ENCODE assay signal across 11 mouse cellular contexts in the genomic region with DNA sequence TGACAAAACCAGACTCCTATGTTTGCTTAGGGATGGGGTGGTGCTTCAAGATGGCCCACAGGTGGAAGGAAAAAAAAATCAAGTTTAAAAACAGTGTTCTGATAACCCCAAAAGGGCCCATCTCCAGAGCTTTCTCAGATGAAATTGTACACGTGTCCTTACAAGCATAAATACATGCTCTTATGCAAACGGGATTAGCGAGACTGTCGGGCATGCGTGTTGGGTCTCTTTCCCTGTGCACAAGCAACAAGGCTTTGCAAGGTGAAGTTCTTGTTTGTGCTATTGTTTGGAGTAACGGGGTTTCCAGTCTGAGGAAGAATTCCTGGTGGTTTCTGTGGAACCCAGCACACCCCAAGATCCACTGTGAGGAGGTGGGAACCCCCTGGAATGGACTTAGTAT. TPM values are rescaled to one million over a fixed set of nuclear protein-coding genes. Genes with fewer than 3 reads are reported as not detected.
DNase-seq lines count a peak whose midpoint lies in the region; ATAC-seq lines count a peak whose summit lies in the region.
"Had no signal": no experiment of that assay in that cellular context is flagged by ENCODE, and none has a peak within 500 bp of the region (broad histone marks: within the 10 kb centered on the region; RNA-seq: fewer than 3 reads in every experiment).

No protein-coding gene starts in this region.

- peaks cover 36% of the 10 kb centered on the region for H3K4me1 ChIP-seq in heart, embryonic 15.5 days (replicated peaks)
- peaks cover 23% of the 10 kb centered on the region for H3K4me1 ChIP-seq in limb, embryonic 13.5 days
- H3K4me1 ChIP-seq in limb, embryonic 10.5 days: peaks cover 26% of the 10 kb centered on the region
- peaks cover 8% of the 10 kb centered on the region for H3K4me1 ChIP-seq in embryonic facial prominence, embryonic 14.5 days (ENCODE audit: control insufficient read depth, insufficient read depth, low read length)
- peaks cover 33% of the 10 kb centered on the region for H3K4me1 ChIP-seq in neural tube, embryonic 15.5 days
- peaks cover 38% of the 10 kb centered on the region for H3K4me1 ChIP-seq in liver, embryonic 12.5 days

- 66% methylated on average over 6 of the region's 6 CpGs for WGBS in heart, embryonic 15.5 days
- WGBS in limb, embryonic 13.5 days: 88% methylated on average over 6 of the region's 6 CpGs
- WGBS in limb, embryonic 10.5 days: 89% methylated on average over 6 of the region's 6 CpGs
- 74% methylated on average over 6 of the region's 6 CpGs for WGBS in embryonic facial prominence, embryonic 14.5 days
- 88% methylated on average over 6 of the region's 6 CpGs for WGBS in neural tube, embryonic 15.5 days
- WGBS in liver, embryonic 12.5 days (ENCODE audit: insufficient replicate concordance): 74% methylated on average over 6 of the region's 6 CpGs

- peak overlapping the region; percentile 70 for H3K4me2 ChIP-seq in heart, embryonic 15.5 days
- 0 out of 2 replicates have a peak overlapping the region, but pooled peaks have one; percentile 3 for H3K4me2 ChIP-seq in limb, embryonic 13.5 days (replicated peaks)
- peak overlapping the region; percentile 73 for H3K4me2 ChIP-seq in embryonic facial prominence, embryonic 14.5 days (ENCODE audit: low read depth, low read length)
- H3K4me2 ChIP-seq in neural tube, embryonic 15.5 days: peak overlapping the region; percentile 96
- H3K4me2 ChIP-seq in liver, embryonic 12.5 days: no peak overlapping the region

- H3K27me3 ChIP-seq in heart, embryonic 15.5 days: no peaks in the 10 kb centered on the region
- no peaks in the 10 kb centered on the region for H3K27me3 ChIP-seq in limb, embryonic 13.5 days
- no peaks in the 10 kb centered on the region for H3K27me3 ChIP-seq in limb, embryonic 10.5 days (ENCODE audit: low read depth, poor library complexity, severe bottlenecking)
- no peaks in the 10 kb centered on the region for H3K27me3 ChIP-seq in embryonic facial prominence, embryonic 14.5 days (replicated peaks; ENCODE audit: control insufficient read depth, insufficient read depth, low read length)
- H3K27me3 ChIP-seq in neural tube, embryonic 15.5 days (replicated peaks): no peaks in the 10 kb centered on the region
- no peaks in the 10 kb centered on the region; the same call in 1 of the 2 replicates for H3K27me3 ChIP-seq in liver, embryonic 12.5 days (replicated peaks)

- peak overlapping the region; percentile 10; the same call in 1 of the 2 replicates for H3K9ac ChIP-seq in heart, embryonic 15.5 days
- no peak overlapping the region for H3K9ac ChIP-seq in limb, embryonic 13.5 days
- no peak overlapping the region for H3K9ac ChIP-seq in embryonic facial prominence, embryonic 14.5 days (ENCODE audit: low read depth, low read length)
- no peak overlapping the region for H3K9ac ChIP-seq in neural tube, embryonic 15.5 days (replicated peaks)
- no peak overlapping the region for H3K9ac ChIP-seq in liver, embryonic 12.5 days

- peak overlapping the region; percentile 62 for H3K4me3 ChIP-seq in heart, embryonic 15.5 days
- no peak overlapping the region for H3K4me3 ChIP-seq in limb, embryonic 13.5 days
- H3K4me3 ChIP-seq in limb, embryonic 10.5 days: no peak overlapping the region
- H3K4me3 ChIP-seq in embryonic facial prominence, embryonic 14.5 days (ENCODE audit: low read depth, low read length): no peak overlapping the region
- no peak overlapping the region for H3K4me3 ChIP-seq in neural tube, embryonic 15.5 days (replicated peaks)
- no peak overlapping the region for H3K4me3 ChIP-seq in liver, embryonic 12.5 days

- no peak for ATAC-seq in heart, embryonic 15.5 days (replicated peaks; ENCODE audit: insufficient number of reproducible peaks, insufficient read depth, low FRiP score, low read depth)
- no peak for ATAC-seq in limb, embryonic 13.5 days (ENCODE audit: low FRiP score, low read depth)
- ATAC-seq in embryonic facial prominence, embryonic 14.5 days (ENCODE audit: low read depth): no peak
- no peak for ATAC-seq in neural tube, embryonic 15.5 days (ENCODE audit: low FRiP score)
- ATAC-seq in liver, embryonic 12.5 days: no peak

- 0 out of 2 replicates have a peak overlapping the region, but pooled peaks have one; percentile 16 for H3K27ac ChIP-seq in heart, embryonic 15.5 days
- H3K27ac ChIP-seq in limb, embryonic 13.5 days: no peak overlapping the region
- H3K27ac ChIP-seq in limb, embryonic 10.5 days: no peak overlapping the region
- H3K27ac ChIP-seq in embryonic facial prominence, embryonic 14.5 days (replicated peaks; ENCODE audit: low read depth, low read length): no peak overlapping the region
- H3K27ac ChIP-seq in neural tube, embryonic 15.5 days (replicated peaks): no peak overlapping the region
- H3K27ac ChIP-seq in liver, embryonic 12.5 days: no peak overlapping the region

- DNase-seq in heart, adult 8-10 months (ENCODE audit: low spot score): no peak
- no peak for DNase-seq in limb, embryonic 10.5 days (ENCODE audit: low spot score)
- DNase-seq in embryonic facial prominence, embryonic 14.5 days (ENCODE audit: low spot score): peak; percentile 44
- DNase-seq: adrenal gland, postnatal 25 days; cerebellum, adult 8-10 months; lung, adult 18-20 months had no signal

- peaks cover 9% of the 10 kb centered on the region for H3K36me3 ChIP-seq in heart, embryonic 15.5 days
- peaks cover 10% of the 10 kb centered on the region for H3K36me3 ChIP-seq in limb, embryonic 13.5 days
- H3K36me3 ChIP-seq in limb, embryonic 10.5 days: peaks cover 14% of the 10 kb centered on the region
- H3K36me3 ChIP-seq in embryonic facial prominence, embryonic 14.5 days (ENCODE audit: control insufficient read depth, insufficient read depth, low read length): peaks cover 13% of the 10 kb centered on the region
- peaks cover 3% of the 10 kb centered on the region; the same call in 1 of the 2 replicates for H3K36me3 ChIP-seq in neural tube, embryonic 15.5 days
- H3K36me3 ChIP-seq in liver, embryonic 12.5 days: peaks cover 12% of the 10 kb centered on the region

- no peaks in the 10 kb centered on the region for H3K9me3 ChIP-seq in heart, embryonic 15.5 days (replicated peaks)
- H3K9me3 ChIP-seq in limb, embryonic 13.5 days: no peaks in the 10 kb centered on the region
- no peaks in the 10 kb centered on the region for H3K9me3 ChIP-seq in limb, embryonic 10.5 days (replicated peaks)
- no peaks in the 10 kb centered on the region for H3K9me3 ChIP-seq in embryonic facial prominence, embryonic 14.5 days (ENCODE audit: control insufficient read depth, low read length)
- H3K9me3 ChIP-seq in neural tube, embryonic 15.5 days (replicated peaks): no peaks in the 10 kb centered on the region
- no peaks in the 10 kb centered on the region for H3K9me3 ChIP-seq in liver, embryonic 12.5 days (replicated peaks)

RNA-seq across cellular contexts. Expression of gene Tmem38a, which starts 1.6 kb away (rescaled TPM):
- polyA plus RNA-seq in heart, embryonic 15.5 days (2015; fragmentation: Nextera tagmentation; extraction: Ambion mirVana): 87.4 and 91.5 TPM in 2 replicates
- 100 to 1,000 TPM; 501 to 520 (median 513) TPM for total RNA-seq in heart, adult 8-10 months (2022)
- polyA plus RNA-seq in limb, embryonic 13.5 days (2015; fragmentation: Nextera tagmentation; extraction: Ambion mirVana): 26.7 and 27.6 TPM in 2 replicates
- 7.3 and 9.6 TPM in 2 replicates for polyA plus RNA-seq in limb, embryonic 10.5 days (2016; fragmentation: Nextera tagmentation; extraction: Ambion mirVana)
- polyA plus RNA-seq in embryonic facial prominence, embryonic 14.5 days (2014; fragmentation: Nextera tagmentation; extraction: Ambion mirVana): 60.1 and 70.6 TPM in 2 replicates
- 36.2 and 38.1 TPM in 2 replicates for polyA plus RNA-seq in neural tube, embryonic 15.5 days (2015; fragmentation: Nextera tagmentation; extraction: Ambion mirVana)
- 2.5 TPM in 2 replicates for polyA plus RNA-seq in liver, embryonic 12.5 days (2016; fragmentation: Nextera tagmentation; extraction: Ambion mirVana)
- total RNA-seq: megakaryocyte-erythroid progenitor cell, adult 5-6 weeks had no signal

RNA-seq across cellular contexts. Expression of gene Smim7, which starts 2.6 kb away (rescaled TPM):
- polyA plus RNA-seq in heart, embryonic 15.5 days (2015; fragmentation: Nextera tagmentation; extraction: Ambion mirVana): 94.2 and 102 TPM in 2 replicates
- total RNA-seq in heart, adult 8-10 months (2022): 100 to 1,000 TPM; 117 to 141 (median 135) TPM
- polyA plus RNA-seq in limb, embryonic 13.5 days (2015; fragmentation: Nextera tagmentation; extraction: Ambion mirVana): 129 and 130 TPM in 2 replicates
- 92.4 and 97.4 TPM in 2 replicates for polyA plus RNA-seq in limb, embryonic 10.5 days (2016; fragmentation: Nextera tagmentation; extraction: Ambion mirVana)
- polyA plus RNA-seq in embryonic facial prominence, embryonic 14.5 days (2014; fragmentation: Nextera tagmentation; extraction: Ambion mirVana): 100 and 113 TPM in 2 replicates
- 121 and 124 TPM in 2 replicates for polyA plus RNA-seq in neural tube, embryonic 15.5 days (2015; fragmentation: Nextera tagmentation; extraction: Ambion mirVana)
- 55.1 and 57.8 TPM in 2 replicates for polyA plus RNA-seq in liver, embryonic 12.5 days (2016; fragmentation: Nextera tagmentation; extraction: Ambion mirVana)

RNA-seq across cellular contexts. Expression of gene Med26, which starts 25.4 kb away (rescaled TPM):
- 8.8 and 11.5 TPM in 2 replicates for polyA plus RNA-seq in heart, embryonic 15.5 days (2015; fragmentation: Nextera tagmentation; extraction: Ambion mirVana)
- total RNA-seq in heart, adult 8-10 months (2022): 1 to 10 TPM; 6.3 to 8.5 (median 7.6) TPM
- polyA plus RNA-seq in limb, embryonic 13.5 days (2015; fragmentation: Nextera tagmentation; extraction: Ambion mirVana): 19.4 and 19.9 TPM in 2 replicates
- 21.5 and 22.5 TPM in 2 replicates for polyA plus RNA-seq in limb, embryonic 10.5 days (2016; fragmentation: Nextera tagmentation; extraction: Ambion mirVana)
- polyA plus RNA-seq in embryonic facial prominence, embryonic 14.5 days (2014; fragmentation: Nextera tagmentation; extraction: Ambion mirVana): 13.9 and 16.2 TPM in 2 replicates
- 14.5 and 15.7 TPM in 2 replicates for polyA plus RNA-seq in neural tube, embryonic 15.5 days (2015; fragmentation: Nextera tagmentation; extraction: Ambion mirVana)
- polyA plus RNA-seq in liver, embryonic 12.5 days (2016; fragmentation: Nextera tagmentation; extraction: Ambion mirVana): 11.3 and 11.6 TPM in 2 replicates
